ENCODE assay signal across 9 mouse cellular contexts in genomic region chr3:138893520-138893919, GRCm38 (mm10).
DNase-seq lines count a peak whose midpoint lies in the region; ATAC-seq and TF ChIP-seq lines count a peak whose summit lies in the region.
"Had no signal": no experiment of that assay in that cellular context is flagged by ENCODE, and none has a peak within 500 bp of the region (broad histone marks: within the 10 kb centered on the region; RNA-seq: fewer than 3 reads in every experiment).

No protein-coding gene starts in this region.

- H3K9me3 ChIP-seq in forebrain, embryonic 12.5 days, result no peaks in the 10 kb centered on the region
- no peaks in the 10 kb centered on the region for H3K9me3 ChIP-seq in forebrain, postnatal 0 days (ENCODE audit: low read length)
- H3K9me3 ChIP-seq in midbrain, embryonic 14.5 days (ENCODE audit: control insufficient read depth, low read length), result no peaks in the 10 kb centered on the region
- H3K9me3 ChIP-seq in midbrain, embryonic 11.5 days (ENCODE audit: control insufficient read depth, low read length), result no peaks in the 10 kb centered on the region
- H3K9me3 ChIP-seq in hindbrain, embryonic 16.5 days (ENCODE audit: control insufficient read depth, low read length), result no peaks in the 10 kb centered on the region

- no peaks in the 10 kb centered on the region for H3K27me3 ChIP-seq in forebrain, embryonic 12.5 days
- no peaks in the 10 kb centered on the region for H3K27me3 ChIP-seq in forebrain, postnatal 0 days (ENCODE audit: insufficient read depth, low read length)
- H3K27me3 ChIP-seq in midbrain, embryonic 14.5 days (ENCODE audit: control insufficient read depth, insufficient read depth, low read length), result no peaks in the 10 kb centered on the region
- H3K27me3 ChIP-seq in midbrain, embryonic 11.5 days (ENCODE audit: control insufficient read depth, insufficient read depth, low read length), result no peaks in the 10 kb centered on the region
- no peaks in the 10 kb centered on the region for H3K27me3 ChIP-seq in hindbrain, embryonic 16.5 days (replicated peaks; ENCODE audit: control insufficient read depth, insufficient read depth, low read length)

- H3K4me1 ChIP-seq in forebrain, embryonic 12.5 days, result peaks cover 18% of the 10 kb centered on the region
- H3K4me1 ChIP-seq in forebrain, postnatal 0 days (ENCODE audit: insufficient read depth), result no peaks in the 10 kb centered on the region
- H3K4me1 ChIP-seq in midbrain, embryonic 14.5 days (ENCODE audit: control insufficient read depth, insufficient read depth, low read length), result 0 out of 2 replicates have a peak, but pooled peaks cover 7% of the 10 kb centered on the region
- H3K4me1 ChIP-seq in midbrain, embryonic 11.5 days (ENCODE audit: control insufficient read depth, insufficient read depth, low read length), result peaks cover 3% of the 10 kb centered on the region
- peaks cover 8% of the 10 kb centered on the region; the same call in 1 of the 2 replicates for H3K4me1 ChIP-seq in hindbrain, embryonic 16.5 days (ENCODE audit: control insufficient read depth, insufficient read depth, low read depth, low read length)

- 48% methylated on average over 5 of the region's 5 CpGs for WGBS in forebrain, embryonic 12.5 days
- WGBS in forebrain, postnatal 0 days, result 35% methylated on average over 5 of the region's 5 CpGs
- 46% methylated on average over 5 of the region's 5 CpGs for WGBS in midbrain, embryonic 14.5 days
- WGBS in midbrain, embryonic 11.5 days, result 62% methylated on average over 5 of the region's 5 CpGs
- 44% methylated on average over 5 of the region's 5 CpGs for WGBS in hindbrain, embryonic 16.5 days

- no peak overlapping the region for H3K4me3 ChIP-seq in forebrain, embryonic 12.5 days (replicated peaks)
- H3K4me3 ChIP-seq in forebrain, postnatal 0 days (ENCODE audit: low read depth, low read length), result no peak overlapping the region
- H3K4me3 ChIP-seq in midbrain, embryonic 14.5 days (replicated peaks; ENCODE audit: low read depth, low read length), result no peak overlapping the region
- H3K4me3 ChIP-seq in midbrain, embryonic 11.5 days (ENCODE audit: low read depth, low read length), result no peak overlapping the region
- no peak overlapping the region for H3K4me3 ChIP-seq in hindbrain, embryonic 16.5 days (ENCODE audit: low read length)

- ATAC-seq in forebrain, embryonic 12.5 days (ENCODE audit: low FRiP score), result 0 out of 2 replicates have a peak, but pooled peaks have one; percentile 47
- ATAC-seq in forebrain, postnatal 0 days, result no peak
- ATAC-seq in midbrain, embryonic 14.5 days (ENCODE audit: low FRiP score, low TSS enrichment), result no peak
- ATAC-seq in midbrain, embryonic 11.5 days (ENCODE audit: low FRiP score), result no peak; the same call in 1 of the 2 replicates
- ATAC-seq in hindbrain, embryonic 16.5 days, result no peak

- TF ChIP-seq CTCF in forebrain, postnatal 0 days (IDR thresholded peaks at IDR 0.05; ENCODE audit: low read depth), result no peak

- H3K36me3 ChIP-seq in forebrain, embryonic 12.5 days (replicated peaks), result peaks cover 17% of the 10 kb centered on the region
- peaks cover 26% of the 10 kb centered on the region for H3K36me3 ChIP-seq in forebrain, postnatal 0 days (ENCODE audit: insufficient read depth)
- H3K36me3 ChIP-seq in midbrain, embryonic 14.5 days (ENCODE audit: control insufficient read depth, insufficient read depth, low read length), result peaks cover 28% of the 10 kb centered on the region
- H3K36me3 ChIP-seq in midbrain, embryonic 11.5 days (ENCODE audit: control insufficient read depth, insufficient read depth, low read length), result peaks cover 2% of the 10 kb centered on the region; the same call in 1 of the 2 replicates
- H3K36me3 ChIP-seq in hindbrain, embryonic 16.5 days (ENCODE audit: control insufficient read depth, insufficient read depth, low read length), result peaks cover 16% of the 10 kb centered on the region

- DNase-seq in forebrain, postnatal 0 days, result no peak
- DNase-seq in midbrain, embryonic 14.5 days, result no peak
- DNase-seq in midbrain, embryonic 11.5 days (ENCODE audit: low spot score, missing footprints), result no peak
- peak; percentile 12 for DNase-seq in retina, postnatal 1 day
- DNase-seq in adrenal gland, adult 2 months, result no peak
- no peak for DNase-seq in lung, postnatal 25 days (ENCODE audit: low spot score)
- DNase-seq: adrenal gland, postnatal 25 days had no signal

- H3K4me2 ChIP-seq in forebrain, embryonic 12.5 days, result no peak overlapping the region
- no peak overlapping the region for H3K4me2 ChIP-seq in forebrain, postnatal 0 days (ENCODE audit: low read depth)
- no peak overlapping the region for H3K4me2 ChIP-seq in midbrain, embryonic 14.5 days (ENCODE audit: low read length)
- H3K4me2 ChIP-seq in midbrain, embryonic 11.5 days, result no peak overlapping the region
- no peak overlapping the region for H3K4me2 ChIP-seq in hindbrain, embryonic 16.5 days (ENCODE audit: low read length)

- peak overlapping the region; percentile 56; the same call in 1 of the 2 replicates for H3K27ac ChIP-seq in forebrain, embryonic 12.5 days
- no peak overlapping the region for H3K27ac ChIP-seq in forebrain, postnatal 0 days (ENCODE audit: low read depth, low read length)
- peak overlapping the region; percentile 38; the same call in 1 of the 2 replicates for H3K27ac ChIP-seq in midbrain, embryonic 14.5 days (replicated peaks; ENCODE audit: low read depth, low read length)
- no peak overlapping the region for H3K27ac ChIP-seq in midbrain, embryonic 11.5 days (ENCODE audit: low read depth, low read length)
- peak overlapping the region; percentile 41; the same call in 1 of the 2 replicates for H3K27ac ChIP-seq in hindbrain, embryonic 16.5 days (ENCODE audit: low read depth, low read length)

- H3K9ac ChIP-seq in forebrain, embryonic 12.5 days, result no peak overlapping the region
- no peak overlapping the region for H3K9ac ChIP-seq in forebrain, postnatal 0 days
- no peak overlapping the region for H3K9ac ChIP-seq in midbrain, embryonic 14.5 days (replicated peaks; ENCODE audit: low read length)
- no peak overlapping the region for H3K9ac ChIP-seq in midbrain, embryonic 11.5 days (ENCODE audit: low read length)
- H3K9ac ChIP-seq in hindbrain, embryonic 16.5 days (ENCODE audit: low read depth, low read length), result no peak overlapping the region

Comparison
In these comparisons a context has a peak if more than half of its experiments do, and no peak if none do; other contexts are left out.
1. H3K27ac ChIP-seq: peak in forebrain, embryonic 12.5 days (single experiment), midbrain, embryonic 14.5 days (single experiment) and hindbrain, embryonic 16.5 days (single experiment); none in forebrain, postnatal 0 days (single experiment) and midbrain, embryonic 11.5 days (single experiment).